Mouse (Mus musculus) MEL (cell line): Measurements from ENCODE around the gene Lrrc20. TPM values are rescaled to one million over a fixed set of nuclear protein-coding genes. Genes with fewer than 3 reads are reported as not detected.

ENCODE experiments used
- DNase-seq: peaks from one replicate; pipeline ENCODE4 v3.0.0; 2011; ENCODE audit warnings: low read depth, low spot score
- H3K27ac ChIP-seq: 2 replicates; pipeline ENCODE4 v1.5.1; 2012; ENCODE audit warnings: low read depth, mild to moderate bottlenecking, control low read depth, low read length, moderate library complexity; ENCODE audit not compliant: control insufficient read depth
- H3K27me3 ChIP-seq, 2 experiments: fragments of 150-350 bp in 1 of 2; sonication (generic) in 1 of 2; 2 replicates each; pipeline ENCODE4 v1.6.1; 2012; ENCODE audit warnings: low read length in 2 of 2, mild to moderate bottlenecking in 2 of 2, improper control_type of control experiment in 1 of 2, moderate library complexity in 1 of 2; ENCODE audit not compliant: insufficient read depth in 2 of 2, control insufficient read depth in 1 of 2
- H3K36me3 ChIP-seq, 2 experiments: 2 replicates each; pipeline ENCODE4 v1.6.1; 2012 to 2014; ENCODE audit warnings: low read length in 2 of 2, improper control_type of control experiment in 1 of 2, inconsistent platforms in 1 of 2, mild to moderate bottlenecking in 1 of 2; ENCODE audit not compliant: insufficient read depth in 2 of 2, control insufficient read depth in 1 of 2
- H3K4me1 ChIP-seq, 2 experiments: fragments of 150-350 bp in 1 of 2; sonication (generic) in 1 of 2; 2 replicates each; pipeline ENCODE4 v1.6.1; 2012; ENCODE audit warnings: low read length in 2 of 2, improper control_type of control experiment in 1 of 2, mild to moderate bottlenecking in 1 of 2; ENCODE audit not compliant: insufficient read depth in 2 of 2, control insufficient read depth in 1 of 2
- H3K4me3 ChIP-seq, 2 experiments: fragments of 150-350 bp in 1 of 2; sonication (generic) in 1 of 2; 2 replicates each; pipeline ENCODE4 v1.5.1; 2012; ENCODE audit warnings: low read depth in 2 of 2, low read length in 2 of 2, mild to moderate bottlenecking in 2 of 2, moderate library complexity in 2 of 2, control low read depth in 1 of 2, improper control_type of control experiment in 1 of 2; ENCODE audit not compliant: control insufficient read depth in 1 of 2, insufficient read depth in 1 of 2
- H3K79me2 ChIP-seq: 2 replicates; pipeline ENCODE4 v1.6.1; 2012; ENCODE audit warnings: mild to moderate bottlenecking, low read length, moderate library complexity; ENCODE audit not compliant: control insufficient read depth, poor library complexity, insufficient read depth
- H3K9ac ChIP-seq: 2 replicates; pipeline ENCODE4 v1.6.1; 2012; ENCODE audit warnings: low read depth, mild to moderate bottlenecking, control low read depth, low read length, moderate library complexity; ENCODE audit not compliant: control insufficient read depth, poor library complexity, severe bottlenecking
- H3K9me3 ChIP-seq: fragments of 150-350 bp; sonication (generic); replicated peaks from 2 replicates; pipeline ENCODE4 v1.6.1; 2012; ENCODE audit warnings: mild to moderate bottlenecking, low read length, improper control_type of control experiment, moderate library complexity; ENCODE audit not compliant: insufficient read depth
- BHLHE40 ChIP-seq: IDR thresholded peaks from 2 replicates; pipeline ENCODE4 v1.6.1; 2012; ENCODE audit warnings: low read depth, mild to moderate bottlenecking, inconsistent platforms, low read length, improper control_type of control experiment, borderline replicate concordance
- CTCF ChIP-seq, 3 experiments: IDR thresholded peaks in 2 of 3; conservative IDR thresholded peaks in 1 of 3; 2 replicates each; pipeline ENCODE4 v1.5.1; 2011 to 2012; ENCODE audit warnings: low read length in 3 of 3, low read depth in 2 of 3, mild to moderate bottlenecking in 2 of 3, improper control_type of control experiment in 1 of 3, inconsistent platforms in 1 of 3, mixed read lengths in 1 of 3, moderate library complexity in 1 of 3; ENCODE audit not compliant: control insufficient read depth in 1 of 3, insufficient read depth in 1 of 3, poor library complexity in 1 of 3, severe bottlenecking in 1 of 3
- E2F4 ChIP-seq: IDR thresholded peaks from 2 replicates; pipeline ENCODE4 v1.6.1; 2011; ENCODE audit warnings: low read depth, low read length, improper control_type of control experiment, borderline replicate concordance
- KAT2A ChIP-seq: conservative IDR thresholded peaks from 2 replicates; pipeline ENCODE4 v1.6.1; 2012; ENCODE audit warnings: low read depth, low read length, improper control_type of control experiment, inconsistent platforms
- MAFK ChIP-seq: IDR thresholded peaks from 2 replicates; pipeline ENCODE4 v1.6.1; 2011; ENCODE audit warnings: low read depth, mild to moderate bottlenecking, low read length, improper control_type of control experiment, borderline replicate concordance
- MEF2A ChIP-seq: IDR thresholded peaks from 2 replicates; pipeline ENCODE4 v1.6.1; 2014; ENCODE audit warnings: low read depth, mild to moderate bottlenecking, inconsistent platforms, low read length, improper control_type of control experiment; ENCODE audit not compliant: poor library complexity, insufficient replicate concordance, severe bottlenecking; ENCODE audit errors: extremely low read depth
- MXI1 ChIP-seq: IDR thresholded peaks from 2 replicates; pipeline ENCODE4 v1.6.1; 2011; ENCODE audit warnings: mild to moderate bottlenecking, low read depth, low read length, improper control_type of control experiment
- MYB ChIP-seq: IDR thresholded peaks from 2 replicates; pipeline ENCODE4 v1.6.1; 2011; ENCODE audit warnings: mild to moderate bottlenecking, low read depth, low read length, improper control_type of control experiment
- RAD21 ChIP-seq: IDR thresholded peaks from 2 replicates; pipeline ENCODE4 v1.6.1; 2011; ENCODE audit warnings: mild to moderate bottlenecking, low read depth, low read length, improper control_type of control experiment
- RCOR1 ChIP-seq: IDR thresholded peaks from 2 replicates; pipeline ENCODE4 v1.6.1; 2012; ENCODE audit warnings: low read depth, mild to moderate bottlenecking, inconsistent platforms, low read length, improper control_type of control experiment
- SIN3A ChIP-seq: IDR thresholded peaks from 2 replicates; pipeline ENCODE4 v1.6.1; 2012; ENCODE audit warnings: low read length, improper control_type of control experiment, inconsistent platforms
- TAL1 ChIP-seq: IDR thresholded peaks from 2 replicates; pipeline ENCODE4 v1.6.1; 2012; ENCODE audit warnings: mild to moderate bottlenecking, inconsistent platforms, low read length, moderate library complexity, mixed read lengths
- UBTF ChIP-seq: IDR thresholded peaks from 2 replicates; pipeline ENCODE4 v1.6.1; 2012; ENCODE audit warnings: low read depth, mild to moderate bottlenecking, inconsistent platforms, low read length, improper control_type of control experiment, moderate library complexity, borderline replicate concordance; ENCODE audit not compliant: insufficient read depth
- USF1 ChIP-seq: IDR thresholded peaks from 2 replicates; pipeline ENCODE4 v1.6.1; 2014; ENCODE audit warnings: low read depth, mild to moderate bottlenecking, inconsistent platforms, low read length, improper control_type of control experiment, moderate library complexity
- ZC3H11A ChIP-seq: IDR thresholded peaks from 2 replicates; pipeline ENCODE4 v1.6.1; 2012; ENCODE audit warnings: low read depth, mild to moderate bottlenecking, inconsistent platforms, low read length, improper control_type of control experiment
- ZKSCAN1 ChIP-seq: IDR thresholded peaks from 2 replicates; pipeline ENCODE4 v1.6.1; 2012; ENCODE audit warnings: low read depth, mild to moderate bottlenecking, inconsistent platforms, low read length, improper control_type of control experiment, moderate library complexity
- ZMIZ1 ChIP-seq: IDR thresholded peaks from 2 replicates; pipeline ENCODE4 v1.6.1; 2012; ENCODE audit warnings: low read depth, mild to moderate bottlenecking, inconsistent platforms, low read length, improper control_type of control experiment, moderate library complexity
- polyA plus RNA-seq, 2 experiments: library from polyadenylated mRNA; stranded (reverse) in 1 of 2; unstranded in 1 of 2; fragments of >175 nt in 1 of 2; fragments of >200 nt in 1 of 2; gene quantifications; 2 replicates each; pipeline versions ENCODE4 v1.2.1 to v1.2.4; 2012; ENCODE audit warnings: low replicate concordance in 2 of 2, low read depth in 1 of 2; ENCODE audit not compliant: insufficient read length in 2 of 2, insufficient read depth in 1 of 2, missing spikeins in 1 of 2
- total RNA-seq: library from RNA; depleted of rRNA; stranded (reverse); fragments of 300-350 nt; gene quantifications from 2 replicates; pipeline ENCODE4 v1.2.3, GENCODE M21; 2012

The Lrrc20 gene
- total and polyA plus RNA-seq, 3 experiments = 7.6 to 14.7 TPM; not detected in 1

- Histone ChIP-seq H3K4me1 (no peaks in the 10 kb centered on the region), H3K79me2 (no peaks in the 10 kb centered on the region), H3K9me3 (no peaks in the 10 kb centered on the region), H3K36me3 (no peaks in the 10 kb centered on the region), H3K27ac (no peak overlapping the region), H3K9ac (no peak overlapping the region), H3K27me3 (no peaks in the 10 kb centered on the region), H3K4me3 (no peak overlapping the region)
- TF ChIP-seq BHLHE40 (no peak), MEF2A (no peak), MAFK (no peak), ZKSCAN1 (no peak), USF1 (no peak), ZMIZ1 (no peak), E2F4 (no peak), RCOR1 (no peak), UBTF (no peak), TAL1 (no peak)
- DNase-seq = no peak
Measured at GRCm38 (mm10) chr10:61614311-61614710, 138.7 kb downstream of the Lrrc20 start.

- no peaks in the 10 kb centered on the region for H3K79me2 ChIP-seq
- no peak overlapping the region for H3K4me3 ChIP-seq
- H3K9me3 ChIP-seq = no peaks in the 10 kb centered on the region
- H3K4me1 ChIP-seq = no peaks in the 10 kb centered on the region
- no peak overlapping the region for H3K27ac ChIP-seq
- no peak overlapping the region for H3K9ac ChIP-seq
- peak; percentile 48 for DNase-seq
- H3K36me3 ChIP-seq = no peaks in the 10 kb centered on the region
- H3K27me3 ChIP-seq = no peaks in the 10 kb centered on the region
- TF ChIP-seq MXI1 (no peak), CTCF (IDR thresholded peaks at IDR 0.05 in 2 of 3, conservative IDR thresholded peaks at IDR 0.05 in 1 of 3; ENCODE audit: control insufficient read depth in 1 of 3, insufficient read depth in 1 of 3, low read depth in 2 of 3, low read length in 3 of 3, poor library complexity in 1 of 3, severe bottlenecking in 1 of 3) (peak in 1 of 3 experiments; percentile 27; a peak in 3 of 6 replicates), MYB (no peak), SIN3A (no peak), RAD21 (no peak; the same call in 1 of the 2 replicates), KAT2A (no peak), ZC3H11A (no peak)
- TF ChIP-seq, all 39 proteins: peak for 1
Measured at GRCm38 (mm10) chr10:61618528-61618927, 142.9 kb downstream of the Lrrc20 start.
